Mouse (Mus musculus): ENCODE measurements around the gene 4930558K02Rik.

DNA sequence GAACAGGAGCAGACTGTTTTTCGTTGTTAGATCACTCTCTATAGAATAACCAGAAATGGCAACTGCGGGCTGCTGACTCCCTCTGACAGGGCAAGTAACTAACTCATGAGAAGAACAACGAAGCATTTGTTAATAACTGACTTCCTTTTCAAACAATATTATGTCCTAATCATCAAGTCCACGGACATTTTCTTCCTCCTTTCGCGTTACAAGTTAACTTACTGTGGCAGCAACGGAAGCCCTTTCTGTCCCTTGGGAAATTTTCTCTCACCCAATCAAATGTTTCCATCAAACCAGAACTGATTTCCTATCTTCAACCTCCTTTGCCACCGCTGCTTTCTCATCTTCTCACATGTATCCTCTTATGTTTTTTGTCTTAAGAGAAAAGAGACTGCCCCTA lies 82.2 kb downstream of the 4930558K02Rik start:
- TF ChIP-seq POLR2AphosphoS2 (IDR thresholded peaks at IDR 0.05; ENCODE audit: low read depth, low read length) (no peak), TCF12 (IDR thresholded peaks at IDR 0.05; ENCODE audit: low read depth, low read length) (no peak), POLR2A (IDR thresholded peaks at IDR 0.05; ENCODE audit: low read depth, low read length) (no peak), CTCF (conservative IDR thresholded peaks at IDR 0.05 in 1 of 2, IDR thresholded peaks at IDR 0.05 in 1 of 2; ENCODE audit: low read depth in 2 of 2, low read length in 2 of 2) (no peak), USF1 (IDR thresholded peaks at IDR 0.05; ENCODE audit: low read depth, low read length) (no peak), JUN (IDR thresholded peaks at IDR 0.05; ENCODE audit: insufficient read depth, low read depth, low read length) (no peak), EP300 (IDR thresholded peaks at IDR 0.05; ENCODE audit: low read length) (no peak), TBP (conservative IDR thresholded peaks at IDR 0.05; ENCODE audit: low read depth, low read length) (no peak), BHLHE40 (IDR thresholded peaks at IDR 0.05; ENCODE audit: low read depth, low read length) (no peak), SIN3A (IDR thresholded peaks at IDR 0.05; ENCODE audit: low read length) (no peak), KAT2A (IDR thresholded peaks at IDR 0.05; ENCODE audit: insufficient replicate concordance, low read length) (no peak), MXI1 (IDR thresholded peaks at IDR 0.05; ENCODE audit: low read depth, low read length) (no peak), NELFE (IDR thresholded peaks at IDR 0.05; ENCODE audit: low read depth, low read length) (no peak), USF2 (conservative IDR thresholded peaks at IDR 0.05; ENCODE audit: low read depth, low read length) (no peak)
